ENCODE assay signal across 10 mouse cellular contexts in genomic region chr1:60609011-60609775, GRCm38 (mm10). TPM values are rescaled to one million over a fixed set of nuclear protein-coding genes. Genes with fewer than 3 reads are reported as not detected.
DNase-seq lines count a peak whose midpoint lies in the region; ATAC-seq and TF ChIP-seq lines count a peak whose summit lies in the region.
"Had no signal": no experiment of that assay in that cellular context is flagged by ENCODE, and none has a peak within 500 bp of the region (broad histone marks: within the 10 kb centered on the region; RNA-seq: fewer than 3 reads in every experiment).

No protein-coding gene starts in this region.

- no peak for ATAC-seq in limb, embryonic 14.5 days (ENCODE audit: low FRiP score, low read depth)
- peak; percentile 73 for ATAC-seq in heart, embryonic 16.5 days (replicated peaks; ENCODE audit: extremely low read depth, insufficient read depth, low FRiP score)
- ATAC-seq in kidney, embryonic 16.5 days (ENCODE audit: low FRiP score, low TSS enrichment) = peak; percentile 91

- DNase-seq in limb, embryonic 14.5 days (ENCODE audit: low spot score) = peak; percentile 20
- no peak for DNase-seq in limb, embryonic 10.5 days (ENCODE audit: low spot score)
- peak; percentile 54 to 56 for DNase-seq in lung, postnatal 4 days
- DNase-seq in thymus, postnatal 0 days (ENCODE audit: low spot score) = no peak
- no peak for DNase-seq in Muller cell, postnatal 12 days (ENCODE audit: inconsistent ontology term)
- DNase-seq in spleen, postnatal 10 days (ENCODE audit: low spot score in 2 of 2) = no peak

- H3K4me3 ChIP-seq in limb, embryonic 14.5 days (replicated peaks; ENCODE audit: low read length) = no peak overlapping the region
- H3K4me3 ChIP-seq in limb, embryonic 10.5 days = no peak overlapping the region
- H3K4me3 ChIP-seq in heart, embryonic 16.5 days (ENCODE audit: low read length) = no peak overlapping the region
- H3K4me3 ChIP-seq in kidney, embryonic 16.5 days (ENCODE audit: low read length) = no peak overlapping the region
- H3K4me3 ChIP-seq: neural tube, embryonic 13.5 days had no signal

- H3K27ac ChIP-seq in limb, embryonic 14.5 days (replicated peaks; ENCODE audit: low read depth, low read length) = no peak overlapping the region
- no peak overlapping the region for H3K27ac ChIP-seq in limb, embryonic 10.5 days
- H3K27ac ChIP-seq in heart, embryonic 16.5 days (ENCODE audit: low read length) = peak overlapping the region; percentile 83
- peak overlapping the region; percentile 66 for H3K27ac ChIP-seq in kidney, embryonic 16.5 days (ENCODE audit: low read length)
- H3K27ac ChIP-seq: liver, embryonic 14.5 days; neural tube, embryonic 13.5 days had no signal

- H3K4me1 ChIP-seq in limb, embryonic 14.5 days (ENCODE audit: control insufficient read depth, insufficient read depth, low read length) = no peaks in the 10 kb centered on the region
- H3K4me1 ChIP-seq in limb, embryonic 10.5 days = no peaks in the 10 kb centered on the region
- peaks cover 17% of the 10 kb centered on the region for H3K4me1 ChIP-seq in heart, embryonic 16.5 days (ENCODE audit: control insufficient read depth, insufficient read depth, low read length)
- H3K4me1 ChIP-seq in kidney, embryonic 16.5 days (ENCODE audit: insufficient read depth, low read length) = no peaks in the 10 kb centered on the region
- H3K4me1 ChIP-seq: neural tube, embryonic 13.5 days had no signal

- H3K36me3 ChIP-seq in limb, embryonic 14.5 days (ENCODE audit: control insufficient read depth, insufficient read depth, low read length) = no peaks in the 10 kb centered on the region
- H3K36me3 ChIP-seq in limb, embryonic 10.5 days = no peaks in the 10 kb centered on the region
- no peaks in the 10 kb centered on the region for H3K36me3 ChIP-seq in heart, embryonic 16.5 days (ENCODE audit: control insufficient read depth, insufficient read depth)
- H3K36me3 ChIP-seq in kidney, embryonic 16.5 days (ENCODE audit: insufficient read depth, low read length) = no peaks in the 10 kb centered on the region
- H3K36me3 ChIP-seq: neural tube, embryonic 13.5 days had no signal

- no peak overlapping the region for H3K4me2 ChIP-seq in limb, embryonic 14.5 days (replicated peaks; ENCODE audit: low read depth, low read length, severe bottlenecking)
- H3K4me2 ChIP-seq in heart, embryonic 16.5 days (ENCODE audit: low read depth, low read length) = no peak overlapping the region
- no peak overlapping the region for H3K4me2 ChIP-seq in kidney, embryonic 16.5 days (replicated peaks; ENCODE audit: low read depth, low read length)
- H3K4me2 ChIP-seq: neural tube, embryonic 13.5 days had no signal

- no peaks in the 10 kb centered on the region for H3K27me3 ChIP-seq in limb, embryonic 14.5 days (ENCODE audit: control insufficient read depth, insufficient read depth, low read length)
- no peaks in the 10 kb centered on the region for H3K27me3 ChIP-seq in limb, embryonic 10.5 days (ENCODE audit: low read depth, poor library complexity, severe bottlenecking)
- no peaks in the 10 kb centered on the region for H3K27me3 ChIP-seq in heart, embryonic 16.5 days (ENCODE audit: control insufficient read depth, insufficient read depth, low read length)
- H3K27me3 ChIP-seq in kidney, embryonic 16.5 days (ENCODE audit: insufficient read depth, low read length) = no peaks in the 10 kb centered on the region
- H3K27me3 ChIP-seq: neural tube, embryonic 13.5 days had no signal

- no peak for TF ChIP-seq POLR2A in limb, embryonic 14.5 days (IDR thresholded peaks at IDR 0.05; ENCODE audit: borderline replicate concordance, extremely low read depth, insufficient read depth, insufficient read length)

- 83% methylated on average over 8 of the region's 8 CpGs for WGBS in limb, embryonic 14.5 days
- WGBS in limb, embryonic 10.5 days = 83% methylated on average over 8 of the region's 8 CpGs
- 35% methylated on average over 8 of the region's 8 CpGs for WGBS in heart, embryonic 16.5 days
- 81% methylated on average over 8 of the region's 8 CpGs for WGBS in kidney, embryonic 16.5 days

- H3K9me3 ChIP-seq in limb, embryonic 14.5 days (ENCODE audit: control insufficient read depth, low read length) = no peaks in the 10 kb centered on the region
- H3K9me3 ChIP-seq in limb, embryonic 10.5 days (replicated peaks) = no peaks in the 10 kb centered on the region
- no peaks in the 10 kb centered on the region for H3K9me3 ChIP-seq in heart, embryonic 16.5 days (replicated peaks; ENCODE audit: control insufficient read depth, low read length)
- H3K9me3 ChIP-seq in kidney, embryonic 16.5 days (ENCODE audit: low read length) = no peaks in the 10 kb centered on the region
- H3K9me3 ChIP-seq: neural tube, embryonic 13.5 days had no signal

- H3K9ac ChIP-seq in limb, embryonic 14.5 days (ENCODE audit: low read depth, low read length, severe bottlenecking) = no peak overlapping the region
- H3K9ac ChIP-seq in heart, embryonic 16.5 days (ENCODE audit: low read length) = no peak overlapping the region
- no peak overlapping the region for H3K9ac ChIP-seq in kidney, embryonic 16.5 days (replicated peaks; ENCODE audit: low read length)
- H3K9ac ChIP-seq: liver, embryonic 14.5 days; neural tube, embryonic 13.5 days had no signal

RNA-seq across cellular contexts. Expression of gene Raph1, which starts 42.3 kb away (rescaled TPM):
- 25.6 and 26.5 TPM in 2 replicates for polyA plus RNA-seq in limb, embryonic 14.5 days (2012; rRNA removed)
- polyA plus RNA-seq in limb, embryonic 14.5 days (2014; fragmentation: Nextera tagmentation; extraction: Ambion mirVana) = 23.1 and 30.4 TPM in 2 replicates
- 20.4 and 22.7 TPM in 2 replicates for polyA plus RNA-seq in limb, embryonic 10.5 days (2016; fragmentation: Nextera tagmentation; extraction: Ambion mirVana)
- 51.4 and 54.2 TPM in 2 replicates for polyA plus RNA-seq in heart, embryonic 16.5 days (2015; fragmentation: Nextera tagmentation; extraction: Ambion mirVana)
- polyA plus RNA-seq in kidney, embryonic 16.5 days (2015; fragmentation: Nextera tagmentation; extraction: Ambion mirVana) = 36.3 and 37.8 TPM in 2 replicates
- polyA plus RNA-seq in thymus, postnatal 0 days (2015; fragmentation: Nextera tagmentation; extraction: Ambion mirVana) = 6.9 and 8.7 TPM in 2 replicates

Comparison
In these comparisons a context has a peak if more than half of its experiments do, and no peak if none do; other contexts are left out.
1. DNase-seq: peak in limb, embryonic 14.5 days (single experiment) and lung, postnatal 4 days (2 of 2); none in limb, embryonic 10.5 days (single experiment), thymus, postnatal 0 days (single experiment), Muller cell, postnatal 12 days (single experiment) and spleen, postnatal 10 days (0 of 2).
2. H3K27ac ChIP-seq: peak in heart, embryonic 16.5 days (single experiment) and kidney, embryonic 16.5 days (single experiment); none in limb, embryonic 14.5 days (single experiment) and limb, embryonic 10.5 days (single experiment).